Mouse (Mus musculus) right cerebral cortex, postnatal 10 days (tissue): Measurements from ENCODE around the gene Pard6a.
A peak's percentile ranks its signal among the peaks of the same experiment; 100 is the strongest.

Source experiments
- DNase-seq, 2 experiments: peaks; one replicate each; pipeline ENCODE4 v3.0.0; 2021; ENCODE audit warnings: low spot score in 2 of 2

Pard6a gene

GRCm38 (mm10) chr8:105700566-105700965 is 382 bp upstream of the Pard6a start:
- peak; percentile 68 to 80 for DNase-seq

- DNase-seq = no peak
Observed at GRCm38 (mm10) chr8:105702001-105702401, 1.1 kb downstream of the Pard6a start.

GRCm38 (mm10) chr8:105702731-105703415 is 1.9 kb downstream of the Pard6a start:
- DNase-seq = peak in 1 of 2 experiments; percentile 30

- peak in 1 of 2 experiments; percentile 34 for DNase-seq
Observed at GRCm38 (mm10) chr8:105704146-105704812, 3.3 kb downstream of the Pard6a start.

GRCm38 (mm10) chr8:105704955-105705354 is 4.0 kb downstream of the Pard6a start:
- DNase-seq = no peak

GRCm38 (mm10) chr8:105706426-105706825 is 5.5 kb downstream of the Pard6a start:
- no peak for DNase-seq

- DNase-seq = peak; percentile 94 to 95
Observed at GRCm38 (mm10) chr8:105707498-105708403, 6.8 kb downstream of the Pard6a start, which contains the start of the genes 4933405L10Rik and Enkd1. TSS of gene 4933405L10Rik (plus strand) at chr8:105707655. TSS of gene Enkd1 (minus strand) at chr8:105708210.

GRCm38 (mm10) chr8:105708675-105709074 is 7.7 kb downstream of the Pard6a start:
- no peak for DNase-seq

GRCm38 (mm10) chr8:105709317-105709716 is 8.4 kb downstream of the Pard6a start:
- DNase-seq = no peak

GRCm38 (mm10) chr8:105712286-105712685 is 11.3 kb downstream of the Pard6a start:
- DNase-seq = no peak

- peak in 1 of 2 experiments; percentile 88 for DNase-seq
Observed at GRCm38 (mm10) chr8:105714139-105714538, 13.2 kb downstream of the Pard6a start.

GRCm38 (mm10) chr8:105715042-105715441 is 14.1 kb downstream of the Pard6a start:
- DNase-seq = no peak

- no peak for DNase-seq
Observed at GRCm38 (mm10) chr8:105716302-105716945, 15.5 kb downstream of the Pard6a start.

- DNase-seq = no peak
Observed at GRCm38 (mm10) chr8:105719637-105720036, 18.7 kb downstream of the Pard6a start.

GRCm38 (mm10) chr8:105722861-105723260 is 21.9 kb downstream of the Pard6a start:
- DNase-seq = no peak

- no peak for DNase-seq
Observed at GRCm38 (mm10) chr8:105725726-105726125, 24.8 kb downstream of the Pard6a start.

GRCm38 (mm10) chr8:105727397-105728124 is 26.6 kb downstream of the Pard6a start:
- DNase-seq = no peak

- no peak for DNase-seq
Observed at GRCm38 (mm10) chr8:105732186-105732585, 31.2 kb downstream of the Pard6a start.

GRCm38 (mm10) chr8:105739216-105739615 is 38.3 kb downstream of the Pard6a start:
- no peak for DNase-seq

- no peak for DNase-seq
Observed at GRCm38 (mm10) chr8:105743301-105743700, 42.4 kb downstream of the Pard6a start.

- DNase-seq = peak; percentile 74 to 80
Observed at GRCm38 (mm10) chr8:105750606-105751005, 49.7 kb downstream of the Pard6a start.
